Mouse (Mus musculus) adrenal gland, adult (tissue): ENCODE data around the gene Spp2.
A peak's percentile ranks its signal among the peaks of the same experiment; 100 is the strongest.

Experiments used
- DNase-seq, 2 experiments: peaks; one replicate each; pipeline ENCODE4 v3.0.0; 2022 to 2023; ENCODE audit warnings: low spot score in 1 of 2; ENCODE audit not compliant: inconsistent age in 2 of 2

The Spp2 gene

GRCm38 (mm10) chr1:88465722-88466121, 59.0 kb downstream of the Spp2 start:
- DNase-seq: peak; percentile 40 to 65

DNA sequence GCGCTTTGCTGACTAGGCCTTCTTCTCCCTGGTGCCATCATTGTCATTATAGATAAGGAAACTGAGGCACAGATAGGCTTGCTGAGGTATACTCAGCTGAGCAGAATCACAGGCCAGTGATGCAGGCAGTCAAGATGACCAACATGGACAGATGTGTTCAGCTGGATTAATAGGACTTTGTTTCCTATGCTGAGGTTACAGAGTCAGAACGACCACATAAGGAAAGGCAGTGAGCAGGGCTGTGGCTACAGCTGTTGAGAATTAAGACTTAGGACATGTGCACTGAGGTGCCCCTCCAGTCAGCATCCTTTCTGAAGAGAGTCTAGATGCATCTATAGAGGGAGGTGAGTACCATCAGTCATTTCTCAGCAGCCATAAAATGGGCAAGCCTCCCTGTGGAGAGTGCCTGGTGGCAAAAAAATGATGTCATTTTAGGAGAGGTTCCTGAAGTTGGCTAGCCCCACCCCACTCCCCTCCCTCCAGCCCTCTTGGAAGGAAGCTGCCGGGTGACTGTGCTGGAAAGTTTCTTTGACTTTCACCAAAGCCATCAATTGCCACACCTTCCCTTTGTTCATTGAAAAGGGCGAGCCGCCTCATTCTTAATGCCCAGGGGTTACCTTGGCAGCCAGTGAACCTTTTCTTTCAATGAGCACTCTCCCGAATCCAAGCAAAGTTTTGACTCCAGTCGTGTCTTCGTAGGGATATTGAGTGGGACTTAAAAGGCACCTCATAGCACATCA, 59.7 kb downstream of the Spp2 start:
- no peak for DNase-seq

- no peak for DNase-seq
These were observed 61.1 kb downstream of the Spp2 start for GRCm38 (mm10) chr1:88467866-88468265.

GRCm38 (mm10) chr1:88468335-88468734, 61.6 kb downstream of the Spp2 start:
- no peak for DNase-seq

GRCm38 (mm10) chr1:88469746-88470145, 63.0 kb downstream of the Spp2 start:
- peak; percentile 47 to 72 for DNase-seq

GRCm38 (mm10) chr1:88472258-88472657, 65.5 kb downstream of the Spp2 start:
- no peak for DNase-seq

DNA sequence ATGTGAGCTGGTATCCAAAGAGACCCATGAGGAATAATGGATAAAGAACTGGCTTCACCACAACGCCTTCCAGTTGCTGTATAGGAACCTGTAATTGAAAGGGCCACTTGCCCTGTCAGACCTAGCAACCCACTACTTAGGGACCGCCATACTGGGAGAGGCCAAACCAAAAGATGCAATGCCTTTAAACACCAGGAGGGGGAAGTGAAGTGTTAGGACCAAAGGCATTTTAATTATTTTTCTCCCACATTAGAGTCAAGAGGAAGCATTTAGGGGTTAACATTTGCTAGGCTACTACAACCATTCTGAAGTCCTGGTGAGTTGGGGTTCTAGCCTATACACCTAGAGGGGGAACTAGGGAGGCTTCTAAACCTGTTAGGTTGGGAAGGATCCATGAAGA, 67.1 kb downstream of the Spp2 start:
- DNase-seq: no peak

GRCm38 (mm10) chr1:88474598-88474997, 67.8 kb downstream of the Spp2 start:
- peak; percentile 47 to 67 for DNase-seq

- DNase-seq: peak; percentile 77 to 83
These were observed 68.8 kb downstream of the Spp2 start for GRCm38 (mm10) chr1:88475502-88475953.
